Mouse (Mus musculus) G1E (cell line): Measurements from ENCODE around the gene Cox14.

Experiments used
- CTCF ChIP-seq: IDR thresholded peaks from 2 replicates; pipeline ENCODE4 v1.5.1; 2012; ENCODE audit warnings: low read depth, low read length, inconsistent platforms, mixed read lengths
- GATA1 ChIP-seq: IDR thresholded peaks from 2 replicates; pipeline ENCODE4 v1.6.1; 2012; ENCODE audit warnings: borderline replicate concordance, low read length, inconsistent platforms, mixed read lengths
- GATA2 ChIP-seq: IDR thresholded peaks from 2 replicates; pipeline ENCODE4 v1.6.1; 2012; ENCODE audit warnings: low read depth, low read length, inconsistent platforms, borderline replicate concordance
- TAL1 ChIP-seq: conservative IDR thresholded peaks from 2 replicates; pipeline ENCODE4 v1.6.1; 2012; ENCODE audit warnings: low read depth, low read length, inconsistent platforms, mixed read lengths

- TF ChIP-seq CTCF (no peak), TAL1 (no peak), GATA1 (no peak), GATA2 (no peak)
Observed at GRCm38 (mm10) chr15:99677089-99677488, 48.3 kb upstream of the Cox14 start.
